Mouse (Mus musculus) CD4-positive helper T cell, adult 2 months (primary cell): ENCODE data around the gene Zbtb1.
A peak's percentile ranks its signal among the peaks of the same experiment; 100 is the strongest.

Experiments
- DNase-seq: peaks from one replicate; pipeline ENCODE4 v3.0.0-alpha.2; 2012; ENCODE audit warnings: low read depth, missing footprints, low spot score

The Zbtb1 gene

DNA sequence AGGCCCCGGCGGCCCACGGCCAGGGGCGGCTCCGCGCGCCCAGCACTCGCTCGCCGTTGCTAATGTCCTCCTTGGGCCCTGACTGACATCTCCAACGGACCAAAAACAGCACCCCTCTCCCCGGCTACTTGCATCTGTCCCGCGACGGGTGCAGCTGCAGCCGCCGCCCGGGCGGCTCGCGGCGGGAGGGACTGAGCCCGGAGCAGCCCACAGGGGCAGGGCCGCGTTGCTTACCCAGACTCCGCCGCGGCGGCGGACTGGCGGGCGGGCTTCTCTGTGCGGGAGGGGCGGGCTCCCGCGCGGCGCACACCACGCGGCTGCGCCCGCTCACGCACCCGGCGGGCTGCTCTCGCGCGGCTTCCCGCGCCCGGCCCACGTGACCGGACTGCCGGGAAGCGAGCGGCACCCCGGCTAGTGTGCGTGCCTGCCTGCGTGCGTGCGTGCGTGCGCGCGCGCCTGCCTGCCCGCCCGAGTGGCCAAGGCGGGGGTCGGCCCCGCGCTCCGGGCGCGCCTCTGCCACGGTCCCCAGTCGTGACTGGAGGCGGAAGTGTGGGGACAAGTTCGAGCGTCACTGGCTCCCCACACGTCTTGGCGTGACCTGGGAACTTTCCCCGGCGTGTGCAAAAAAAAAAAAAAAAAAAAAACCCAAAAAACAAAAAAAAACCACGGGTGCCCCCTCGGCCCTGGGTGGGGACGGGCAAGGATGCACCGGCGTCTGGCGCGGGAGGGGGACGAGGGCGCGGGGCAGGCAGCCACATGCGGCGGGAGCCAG, 674 bp upstream of the Zbtb1 start, which contains the start of gene Zbtb25:
Gene Zbtb25, minus strand, starts transcription at position 397 of the 772 bp plus-strand sequence.
- peak; percentile 93 for DNase-seq

DNA sequence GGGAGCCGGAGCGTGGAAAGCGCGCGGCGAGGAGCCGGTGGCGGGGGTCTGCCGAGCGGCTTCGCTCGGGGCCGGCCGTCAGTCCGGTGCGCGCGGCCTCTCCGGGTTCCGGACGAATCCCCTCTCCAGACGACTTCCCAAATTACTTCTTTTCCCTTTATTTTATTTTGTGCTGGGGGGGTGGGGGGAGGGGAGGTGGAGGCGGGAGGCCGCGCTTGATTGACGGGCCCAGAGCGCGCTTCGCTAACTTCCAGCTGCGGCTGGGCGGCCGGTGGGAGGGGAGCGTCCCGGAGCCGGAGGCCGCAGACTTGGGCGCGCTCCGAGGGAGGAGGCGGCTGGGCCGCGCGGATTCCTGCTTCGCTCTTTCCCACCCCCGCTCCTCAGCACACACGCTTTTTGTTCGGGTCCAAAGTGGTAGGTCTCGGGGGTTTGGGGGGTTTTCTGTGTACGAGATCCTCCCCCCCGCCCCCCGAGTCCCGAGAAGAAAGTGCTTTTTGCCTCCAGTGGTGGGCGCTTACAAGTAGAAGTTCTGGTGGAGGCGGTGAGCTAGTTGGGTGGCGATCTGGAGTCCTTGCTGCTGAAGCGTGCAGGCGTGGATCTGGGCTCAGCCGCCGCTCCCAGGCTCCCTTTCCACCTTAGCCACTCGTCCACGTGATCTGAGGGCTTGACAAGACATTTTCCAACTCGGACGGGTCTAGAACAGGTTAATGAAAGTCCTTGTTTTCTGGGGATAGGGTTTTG, 935 bp downstream of the Zbtb1 start:
- peak; percentile 83 for DNase-seq

DNA sequence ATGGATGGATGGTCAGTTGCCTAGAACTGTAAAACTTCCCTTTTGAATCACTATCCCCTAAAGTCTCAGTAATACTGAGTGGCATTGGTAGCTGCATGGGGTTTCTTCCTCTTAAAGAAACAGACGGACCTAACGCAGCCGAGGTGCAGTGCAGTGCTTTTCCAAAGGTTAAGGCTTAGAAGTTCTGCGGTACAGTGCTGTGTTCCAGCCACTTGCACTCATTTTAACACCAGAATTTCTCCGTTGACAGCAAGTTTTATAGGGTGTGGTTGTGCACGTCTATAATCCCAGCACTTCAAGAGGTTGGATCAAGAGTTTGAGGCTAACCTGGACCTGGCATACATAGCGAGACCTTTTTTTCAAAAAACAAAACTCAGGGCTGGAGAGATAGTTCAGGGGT, 2.0 kb downstream of the Zbtb1 start:
- no peak for DNase-seq

DNA sequence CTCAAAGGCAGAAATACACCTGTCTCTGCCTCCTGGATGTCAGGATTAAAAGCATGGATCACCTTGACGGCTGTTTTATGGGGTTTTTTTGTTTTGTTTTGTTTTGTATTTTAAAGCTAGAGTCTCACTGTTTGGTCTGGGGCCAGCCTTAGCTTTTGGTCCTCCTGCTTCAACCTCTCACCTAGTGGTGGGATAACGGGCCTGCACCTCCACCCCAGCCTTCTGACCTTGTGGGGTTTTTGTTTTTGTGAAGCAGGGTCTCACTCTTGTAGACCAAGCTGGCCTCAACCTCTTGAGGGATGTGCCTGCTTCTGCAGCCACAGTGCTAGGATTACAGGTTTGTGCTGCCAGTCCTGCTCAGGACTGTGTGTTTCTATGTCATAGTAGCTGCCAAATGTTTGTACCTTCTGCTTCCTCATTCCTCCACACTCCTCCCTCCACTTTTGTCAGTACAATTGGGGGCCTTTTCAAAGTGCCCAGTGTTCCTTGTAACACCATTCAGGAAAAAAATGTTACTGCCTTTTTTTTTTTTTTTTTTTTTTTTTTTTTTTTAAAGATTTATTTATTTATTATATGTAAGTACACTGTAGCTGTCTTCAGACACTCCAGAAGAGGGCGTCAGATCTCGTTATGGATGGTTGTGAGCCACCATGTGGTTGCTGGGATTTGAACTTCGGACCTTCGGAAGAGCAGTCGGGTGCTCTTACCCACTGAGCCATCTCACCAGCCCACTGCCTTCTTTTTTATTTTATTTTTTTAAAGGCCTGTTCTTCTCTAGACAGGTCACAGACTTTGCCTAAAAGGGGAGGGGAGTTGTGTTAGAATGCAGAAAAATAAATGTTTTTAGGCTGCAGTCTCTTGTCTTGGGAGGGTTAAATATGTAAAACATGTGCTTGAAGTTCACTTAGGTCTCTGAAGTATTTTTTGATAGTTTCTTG, 3.1 kb downstream of the Zbtb1 start:
- peak; percentile 67 for DNase-seq

DNA sequence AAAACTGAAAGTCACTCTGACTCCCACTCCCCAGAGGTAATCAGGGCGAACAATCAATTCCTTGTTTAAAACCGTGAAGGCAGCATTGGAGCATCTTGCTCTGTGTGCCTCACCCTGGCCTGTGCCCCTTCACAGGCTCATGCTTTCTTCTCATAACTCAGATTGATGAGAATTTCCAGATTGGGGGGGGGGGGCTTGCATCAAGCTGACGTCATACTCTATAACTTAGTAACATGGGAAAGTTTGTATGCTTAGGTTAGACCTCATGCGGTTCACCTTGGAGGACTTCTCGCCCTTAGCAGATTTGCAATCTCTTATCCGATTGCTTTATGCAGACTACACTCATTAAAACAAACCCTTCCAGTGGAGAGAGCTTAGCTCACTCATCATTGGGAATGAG, 3.9 kb downstream of the Zbtb1 start:
- DNase-seq, result peak; percentile 80

DNA sequence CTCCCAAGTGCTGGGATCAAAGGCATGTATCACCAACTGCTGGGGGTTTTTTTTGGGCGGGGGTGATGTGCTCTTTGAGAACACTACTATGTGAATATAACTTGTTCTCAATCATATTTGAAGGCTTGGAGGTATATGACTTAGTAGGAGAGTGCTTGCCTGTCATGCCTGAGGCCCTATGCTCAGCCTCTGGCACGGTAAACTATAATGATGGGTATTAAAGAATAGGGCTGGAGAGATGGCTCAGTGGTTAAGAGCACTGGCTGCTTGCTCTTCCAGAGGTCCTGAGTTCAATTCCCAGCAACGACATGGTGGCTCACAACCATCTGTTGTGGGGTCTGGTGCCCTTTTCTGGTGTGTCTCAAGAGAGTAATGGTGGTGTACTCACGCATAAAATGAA, 4.8 kb downstream of the Zbtb1 start:
- no peak for DNase-seq

DNA sequence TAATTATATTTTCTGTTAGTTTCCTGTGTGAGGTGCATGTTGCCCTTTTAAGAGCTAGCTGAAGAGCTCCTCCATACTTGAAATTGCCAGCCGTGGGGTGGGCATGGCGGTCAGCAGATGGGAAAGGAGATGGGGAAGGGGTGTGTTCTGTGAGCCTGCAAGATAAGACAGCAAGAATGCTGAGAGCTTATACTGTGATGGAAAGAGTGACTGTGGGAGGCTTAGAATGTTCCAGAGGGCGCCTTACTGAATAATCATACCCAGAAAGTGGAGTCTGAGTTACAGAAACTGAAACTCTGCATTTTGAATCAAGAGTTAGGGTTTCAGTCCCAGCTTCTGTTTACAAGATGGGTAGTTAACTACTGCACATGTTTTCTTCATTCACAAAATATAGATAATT, 5.4 kb downstream of the Zbtb1 start:
- DNase-seq, result peak; percentile 83

DNA sequence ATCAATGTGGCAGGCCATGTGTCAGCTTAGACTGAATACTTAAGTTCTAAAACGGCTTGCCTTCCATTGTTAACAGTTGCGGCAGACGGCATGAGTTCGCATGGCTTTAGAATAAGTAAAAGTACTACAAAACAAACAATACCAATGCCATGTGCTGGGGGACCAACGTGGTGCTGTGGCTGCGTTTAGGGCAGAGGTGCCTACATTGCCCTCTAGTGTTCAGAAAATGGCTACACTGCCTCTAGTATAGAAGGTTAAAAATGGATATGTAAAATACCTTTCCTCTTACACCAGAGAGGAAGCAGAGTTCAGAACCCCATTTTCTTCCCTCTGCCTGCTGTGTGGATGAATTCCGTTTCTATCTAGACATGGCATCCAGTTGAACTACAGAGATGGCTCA, 6.6 kb downstream of the Zbtb1 start:
- DNase-seq, result peak; percentile 82

DNA sequence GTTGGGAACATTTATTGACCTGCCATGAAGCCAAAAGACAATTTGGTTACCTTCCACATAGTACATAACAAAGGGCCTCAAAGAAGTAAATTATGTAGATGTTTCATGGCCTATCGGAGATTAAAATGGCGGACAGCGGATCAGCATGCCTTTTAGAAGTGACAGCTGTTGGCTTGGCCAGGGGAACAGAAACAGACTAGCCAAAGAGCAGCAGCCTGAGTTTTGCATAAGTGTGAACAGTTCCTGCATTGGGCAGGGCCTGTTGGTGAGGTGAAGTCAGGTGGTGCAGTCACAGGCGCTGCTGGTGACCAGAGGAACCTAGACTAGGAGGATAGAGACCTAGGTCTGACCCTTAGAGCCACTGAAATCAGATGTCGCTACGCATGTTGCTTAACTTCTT, 7.0 kb downstream of the Zbtb1 start:
- peak; percentile 39 for DNase-seq

DNA sequence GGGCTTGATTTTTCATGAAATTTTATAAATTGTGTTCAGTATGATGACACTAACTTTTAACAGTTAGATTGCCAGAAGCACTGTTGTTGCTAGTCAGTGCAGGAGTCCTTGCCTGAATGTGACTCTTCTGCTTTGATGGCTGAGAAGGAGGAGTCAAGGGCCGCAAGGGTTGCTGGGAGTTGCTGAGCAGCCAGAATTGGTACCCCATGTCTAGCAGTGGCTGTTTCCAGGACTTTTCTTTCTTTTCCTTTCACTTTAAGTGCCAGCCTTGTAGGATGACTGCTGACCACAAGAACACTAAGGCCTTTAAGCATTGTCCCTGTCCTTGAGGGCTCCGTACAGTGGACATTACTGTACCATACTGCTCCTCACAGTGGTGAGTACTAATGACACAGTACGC, 7.7 kb downstream of the Zbtb1 start:
- peak; percentile 57 for DNase-seq

DNA sequence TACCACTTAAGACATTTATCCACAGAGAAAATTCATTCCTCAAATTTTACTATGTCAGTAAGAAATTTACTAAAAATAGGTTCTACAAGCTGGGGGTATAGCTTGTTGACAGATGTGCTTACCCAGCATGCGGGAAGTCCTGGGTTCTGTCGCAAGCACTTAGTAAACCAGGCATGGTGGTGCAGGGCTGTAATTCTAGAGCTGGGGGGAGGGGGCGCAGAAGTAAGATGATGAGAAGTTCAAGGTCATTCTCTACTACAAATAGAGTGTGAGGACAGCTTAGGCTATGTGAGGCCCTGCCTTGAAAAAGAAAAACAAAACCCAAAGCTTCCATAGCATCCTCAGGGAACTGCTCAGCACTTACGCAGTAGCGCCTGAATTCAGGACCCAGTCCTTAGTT, 8.5 kb downstream of the Zbtb1 start:
- DNase-seq, result no peak

DNA sequence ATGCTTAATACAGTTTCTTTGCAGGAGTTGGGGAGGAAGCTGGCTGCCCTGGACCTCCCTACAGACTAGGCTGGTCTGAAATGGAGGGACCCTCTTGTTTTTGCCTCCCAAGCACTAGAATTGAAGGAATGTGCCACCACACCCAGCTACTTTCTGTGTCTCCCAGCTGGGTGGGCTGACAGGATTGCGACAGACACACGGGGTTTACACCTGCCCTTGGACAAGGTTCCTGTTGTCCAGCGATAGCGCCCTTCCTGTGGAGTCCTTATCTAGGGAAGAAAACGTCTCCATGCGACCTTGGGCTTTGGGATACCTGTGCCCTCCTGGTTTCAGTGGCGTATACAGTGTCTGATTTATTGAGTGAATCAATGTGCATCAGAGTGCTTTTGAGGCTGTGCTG, 10.1 kb downstream of the Zbtb1 start:
- DNase-seq, result no peak

DNA sequence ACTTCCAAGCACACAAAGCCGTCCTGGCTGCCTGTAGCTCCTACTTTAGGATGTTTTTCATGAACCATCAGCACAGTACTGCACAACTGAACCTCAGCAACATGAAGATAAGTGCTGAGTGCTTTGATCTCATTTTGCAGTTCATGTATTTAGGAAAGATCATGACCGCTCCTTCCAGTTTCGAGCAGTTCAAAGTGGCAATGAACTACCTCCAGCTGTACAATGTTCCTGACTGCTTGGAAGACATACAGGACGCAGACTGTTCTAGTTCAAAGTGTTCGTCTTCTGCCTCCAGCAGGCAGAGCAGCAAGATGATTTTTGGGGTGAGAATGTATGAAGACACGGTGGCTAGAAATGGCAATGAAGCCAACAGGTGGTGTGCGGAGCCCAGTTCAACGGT, 15.3 kb downstream of the Zbtb1 start:
- no peak for DNase-seq

DNA sequence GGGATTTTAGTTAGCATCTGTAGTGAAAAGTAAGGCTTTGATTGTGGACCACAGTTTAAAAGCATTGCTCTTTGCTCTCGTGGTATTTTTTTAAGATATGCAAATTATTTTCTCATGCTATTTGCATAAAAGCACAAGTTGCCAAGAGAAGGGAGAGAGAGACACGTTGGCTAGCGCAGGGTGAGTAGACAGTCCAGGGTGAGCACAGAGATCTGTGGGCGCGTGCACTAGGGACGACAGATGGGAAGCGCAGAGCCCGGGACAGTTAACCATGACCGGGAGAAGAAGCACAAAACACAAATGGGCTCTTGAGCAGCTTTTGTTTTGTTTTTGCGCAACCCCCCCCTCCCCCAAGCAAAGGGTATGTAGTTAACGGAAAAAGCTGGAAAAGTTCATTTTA, 18.7 kb downstream of the Zbtb1 start:
- DNase-seq, result no peak

DNA sequence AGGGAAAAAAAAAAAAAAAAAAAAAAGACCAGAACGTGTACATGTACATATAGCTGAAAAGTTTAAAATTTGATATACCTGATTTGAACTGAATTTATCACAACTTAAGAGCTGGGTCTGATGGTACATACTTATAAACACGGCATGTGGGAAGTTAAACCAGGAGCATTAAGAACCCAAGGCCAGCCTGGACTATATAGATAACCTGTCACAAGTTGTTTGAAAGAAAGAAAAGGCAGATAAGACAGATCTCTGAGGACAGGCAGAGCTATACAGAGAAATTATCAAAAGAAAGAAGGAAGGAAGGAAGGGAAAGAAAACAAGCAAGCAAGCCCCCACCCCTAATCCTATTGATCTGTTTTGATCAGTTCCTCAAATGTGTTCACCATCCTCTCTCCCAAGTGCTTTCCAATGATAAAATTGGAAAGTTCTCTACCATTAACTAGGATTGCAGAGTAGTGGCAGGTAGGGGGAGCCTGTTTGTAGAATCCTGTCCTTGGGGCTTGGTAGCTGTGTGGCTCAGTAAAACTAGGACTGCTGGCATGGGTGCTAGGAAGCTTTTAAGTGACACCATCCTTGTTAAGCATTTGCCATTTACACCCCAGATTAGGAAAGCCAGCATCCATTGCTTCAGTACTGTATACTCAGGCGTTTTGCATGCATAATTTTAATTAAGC, 21.7 kb downstream of the Zbtb1 start:
- no peak for DNase-seq

DNA sequence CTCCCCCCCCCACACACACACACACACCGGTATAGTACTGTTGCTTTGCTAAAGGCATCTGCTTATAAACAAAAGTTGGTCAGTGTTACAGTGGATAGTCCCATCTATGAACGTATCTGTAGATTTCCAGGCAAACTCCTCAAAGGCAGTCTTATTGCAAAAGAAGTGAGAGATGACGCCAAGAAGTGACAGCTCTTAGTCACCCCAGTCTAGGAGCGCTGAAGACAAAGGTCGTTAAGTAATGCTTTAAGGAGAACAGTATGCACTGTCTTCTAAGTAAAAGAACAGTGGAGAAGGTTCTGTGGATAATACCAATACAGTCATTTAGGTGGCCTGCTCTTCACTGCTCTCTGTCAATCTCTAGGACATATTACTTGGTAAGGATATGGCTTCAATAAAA, 22.9 kb downstream of the Zbtb1 start:
- no peak for DNase-seq

DNA sequence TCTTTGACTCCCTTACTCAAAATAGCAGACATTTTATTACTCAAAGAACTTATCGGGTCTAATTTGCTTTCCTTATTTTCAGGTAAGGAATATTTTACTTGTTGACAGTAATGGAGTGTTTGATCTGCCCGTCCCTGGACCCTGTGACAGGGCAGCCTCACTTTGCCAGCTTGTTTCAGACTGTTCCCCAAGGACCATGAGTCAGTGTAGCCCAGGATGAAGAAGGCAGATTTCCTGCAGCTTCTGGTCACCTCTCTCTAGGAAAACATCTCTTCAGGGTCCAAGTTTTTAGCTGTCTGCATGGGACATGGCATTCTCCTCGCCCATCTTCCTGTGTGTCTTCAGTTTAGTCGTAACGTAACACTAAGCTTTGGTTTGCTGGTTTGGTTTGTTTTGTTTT, 27.2 kb downstream of the Zbtb1 start:
- DNase-seq, result no peak

DNA sequence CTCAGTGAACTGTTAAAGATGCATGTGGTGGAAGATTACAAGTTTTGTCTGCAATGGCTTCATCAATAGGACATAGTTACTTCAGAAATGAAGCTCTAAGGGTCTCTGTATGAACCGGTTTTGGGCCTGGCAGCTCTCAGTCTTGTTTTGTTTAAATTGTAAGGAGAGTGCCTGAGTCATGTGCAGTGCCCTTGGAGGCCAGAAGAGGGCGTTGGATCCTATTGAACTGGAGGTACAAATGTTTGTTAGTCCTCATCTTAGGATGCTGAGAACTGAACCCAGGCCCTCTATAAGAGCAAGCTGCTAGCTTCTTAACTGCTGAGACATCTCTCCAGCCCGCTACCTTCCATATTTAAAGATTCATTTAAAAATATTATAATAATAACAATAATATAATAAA, 31.6 kb downstream of the Zbtb1 start:
- peak; percentile 38 for DNase-seq

DNA sequence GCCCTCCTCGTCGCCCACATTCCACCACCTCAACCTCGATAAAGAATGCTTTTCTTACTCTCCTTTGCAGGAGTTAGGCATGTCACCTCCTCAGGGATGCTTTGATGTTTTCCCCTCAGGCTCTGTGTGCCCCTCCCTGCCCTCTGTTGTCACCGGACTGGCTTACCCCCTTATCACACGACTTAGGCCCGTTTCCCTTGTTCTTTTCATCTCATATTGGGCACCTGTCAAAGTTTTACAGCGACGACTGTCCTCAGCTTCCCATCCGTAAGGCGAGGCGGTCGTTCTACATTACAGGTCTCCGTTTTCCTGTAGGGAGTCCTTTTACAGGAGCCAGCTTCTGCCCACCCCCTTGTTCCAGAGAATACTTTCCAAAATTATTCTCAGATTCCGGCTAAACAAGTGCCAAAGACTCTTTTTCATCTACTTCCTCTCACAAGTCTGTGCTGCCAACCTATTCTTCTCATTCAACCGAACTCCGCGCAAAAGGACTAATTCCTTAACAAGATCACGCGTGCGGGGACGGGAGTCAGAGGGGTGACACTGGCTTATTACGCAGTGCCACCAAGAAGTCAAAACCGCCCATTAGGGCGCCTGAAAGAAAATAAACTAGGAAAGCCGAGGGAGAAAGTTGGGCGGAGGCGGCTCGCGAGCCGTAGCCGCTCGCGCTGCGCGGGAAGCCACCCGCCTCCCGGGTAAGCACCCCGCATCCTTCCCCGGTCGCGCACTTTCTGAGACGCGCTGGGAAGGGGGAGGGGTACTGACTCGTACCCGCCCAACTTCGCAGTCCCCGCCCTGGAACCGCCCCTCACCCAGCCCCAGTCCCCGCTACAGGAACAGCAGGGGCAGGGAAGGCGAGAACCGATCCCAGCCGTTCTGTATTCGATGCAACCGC, 33.2 kb downstream of the Zbtb1 start:
- peak; percentile 18 for DNase-seq

DNA sequence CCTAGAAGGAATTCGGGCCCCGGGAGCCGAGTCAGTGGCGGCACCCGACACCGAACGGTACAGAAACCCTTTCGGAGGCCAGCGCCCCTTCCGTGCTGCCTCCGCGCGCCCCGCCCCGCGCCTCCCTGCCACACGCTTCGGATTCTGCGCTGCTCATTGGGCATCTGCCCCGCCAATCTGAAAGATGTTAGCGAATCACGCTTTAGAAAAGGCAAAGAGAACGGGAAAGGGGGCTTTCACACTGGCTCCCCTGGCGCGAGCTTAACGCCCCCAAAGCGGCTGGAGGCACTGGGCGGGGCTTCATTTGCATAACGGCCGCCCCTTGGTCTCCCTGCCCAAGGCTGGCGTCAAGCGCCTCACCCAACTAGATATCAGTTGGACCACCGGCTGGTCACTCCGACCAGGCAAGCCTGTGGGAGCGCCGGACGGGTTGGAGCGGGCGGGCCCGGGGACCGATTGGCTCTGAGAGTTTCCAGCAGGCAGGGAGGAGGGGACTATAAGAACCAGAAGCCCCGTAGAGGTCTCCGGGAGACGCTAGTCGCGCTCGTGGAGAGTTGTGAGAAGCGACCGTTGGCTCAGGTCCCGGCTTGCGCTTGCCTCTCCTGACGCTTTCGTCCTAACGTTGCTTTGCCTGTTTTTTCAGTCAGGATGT, 33.9 kb downstream of the Zbtb1 start, which contains the start of gene Hspa2:
Gene Hspa2, plus strand, starts transcription at position 291 of the 652 bp plus-strand sequence.
- peak; percentile 98 for DNase-seq
